Mouse (Mus musculus): ENCODE measurements at regions not wholly inside any gene's neighbourhood (a gene's known extent, or its start where the extent isn't known, plus 50 kb on each side); places are given as distances from the start of the nearest gene placed in this dataset.

DNA sequence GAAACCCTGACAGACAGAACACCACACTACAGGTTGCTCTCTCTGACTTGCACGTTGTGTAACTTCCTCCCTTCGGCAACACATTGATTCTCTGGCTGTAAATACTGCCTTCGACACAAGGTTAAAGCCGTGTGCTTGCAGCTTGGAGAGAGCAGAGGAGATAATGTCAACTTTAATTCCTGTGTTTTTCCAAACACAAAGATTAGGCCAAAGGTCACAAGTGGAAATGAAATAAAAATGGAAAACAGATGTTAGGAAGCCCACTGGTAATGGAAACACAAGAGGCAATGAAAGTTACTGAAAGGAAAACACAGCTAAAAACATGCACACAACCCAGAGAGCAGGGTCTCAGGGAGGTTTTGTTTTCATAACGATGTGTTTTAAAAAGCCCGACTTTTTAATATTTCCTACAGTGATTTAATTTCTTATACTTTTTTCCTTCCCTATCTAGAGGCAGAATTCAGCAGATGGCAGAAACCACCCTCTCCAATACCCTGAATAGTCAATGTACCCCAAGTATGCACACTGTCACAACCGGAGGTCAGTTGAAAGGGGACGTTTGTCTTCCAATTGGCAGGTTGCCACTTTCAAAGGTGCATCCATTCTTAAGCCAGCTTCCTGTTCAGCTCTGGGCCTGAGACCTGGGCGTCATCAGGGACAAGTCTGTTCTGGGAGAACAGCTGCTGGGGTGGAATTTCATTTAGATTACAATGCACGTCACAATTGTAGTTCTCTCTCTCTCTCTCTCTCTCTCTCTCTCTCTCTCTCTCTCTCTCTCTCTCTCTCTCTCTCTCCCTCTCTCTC is 210.8 kb upstream of the Gm5148 start:
- TF ChIP-seq CTCF (IDR thresholded peaks at IDR 0.05; ENCODE audit: insufficient read depth, low read depth, low read length) (no peak), POLR2A (IDR thresholded peaks at IDR 0.05; ENCODE audit: insufficient read depth, low read depth, low read length) (no peak)
